Mouse (Mus musculus): ENCODE results near the gene Bend7. TPM values are rescaled to one million over a fixed set of nuclear protein-coding genes. Genes with fewer than 3 reads are reported as not detected.

The Bend7 gene
- total and polyA plus RNA-seq, 3 experiments, result not detected

DNA sequence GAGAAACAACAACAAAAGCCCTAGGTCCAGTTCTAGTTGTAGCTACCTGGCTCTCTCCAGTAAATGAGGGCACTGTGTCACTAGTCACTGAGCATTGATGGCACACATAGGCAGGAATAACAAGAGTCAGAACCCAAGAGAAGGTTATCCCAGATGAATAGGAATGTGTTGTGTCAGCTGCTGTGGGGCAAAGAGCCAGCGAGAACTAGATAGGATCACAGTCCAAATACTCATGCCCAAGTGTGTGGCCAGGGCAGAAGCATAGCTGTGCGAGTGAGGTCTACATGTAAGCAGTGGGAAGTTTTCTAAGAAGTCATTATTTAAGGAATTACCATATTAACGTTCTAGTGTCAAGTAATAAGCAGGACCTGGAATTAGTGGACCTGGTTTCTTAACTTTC lies 37.7 kb upstream of the Bend7 start:
- TF ChIP-seq CHD2 (IDR thresholded peaks at IDR 0.05; ENCODE audit: low read length) (no peak), POLR2AphosphoS2 (IDR thresholded peaks at IDR 0.05; ENCODE audit: low read depth, low read length) (no peak), ZC3H11A (IDR thresholded peaks at IDR 0.05; ENCODE audit: low read depth, low read length) (no peak)
- Histone ChIP-seq H3K4me3 (replicated peaks in 1 of 3; ENCODE audit: low read depth in 2 of 3, low read length in 2 of 3, poor library complexity in 1 of 3) (no peak overlapping the region), H3K9me3 (replicated peaks; ENCODE audit: low read length) (no peaks in the 10 kb centered on the region), H3K4me1 (ENCODE audit: control insufficient read depth in 1 of 2, insufficient read depth in 2 of 2) (no peaks in the 10 kb centered on the region), H3K79me2 (replicated peaks; ENCODE audit: control insufficient read depth, extremely low read depth, insufficient read depth, poor library complexity, severe bottlenecking) (no peaks in the 10 kb centered on the region), H3K27ac (ENCODE audit: insufficient read depth, low read depth) (no peak overlapping the region), H3K27me3 (replicated peaks) (no peaks in the 10 kb centered on the region), H3K9ac (ENCODE audit: insufficient read depth, low read depth) (no peak overlapping the region), H3K4me2 (ENCODE audit: insufficient read depth, low read depth, poor library complexity, severe bottlenecking) (no peak overlapping the region), H3K36me3 (replicated peaks in 1 of 2; ENCODE audit: control insufficient read depth in 1 of 2, insufficient read depth in 1 of 2, low read length in 1 of 2) (no peaks in the 10 kb centered on the region)
- DNase-seq (ENCODE audit: extremely low read depth), result no peak
- dilution Hi-C loops (cut with MboI; ENCODE audit: extremely low pct_ligation_motif_present, extremely low pct_unique_long_range_greater_than_20kb, low sequenced_read_pairs), result no loop called here
- in situ Hi-C loops (cut with MboI; ENCODE audit: low pct_ligation_motif_present, low pct_unique_long_range_greater_than_20kb, low sequenced_read_pairs), result no loop called here

- Histone ChIP-seq H3K4me3 (replicated peaks in 1 of 3; ENCODE audit: low read depth in 2 of 3, low read length in 2 of 3, poor library complexity in 1 of 3) (no peak overlapping the region), H3K79me2 (replicated peaks; ENCODE audit: control insufficient read depth, extremely low read depth, insufficient read depth, poor library complexity, severe bottlenecking) (no peaks in the 10 kb centered on the region), H3K27ac (ENCODE audit: insufficient read depth, low read depth) (no peak overlapping the region), H3K4me2 (ENCODE audit: insufficient read depth, low read depth, poor library complexity, severe bottlenecking) (no peak overlapping the region), H3K4me1 (ENCODE audit: control insufficient read depth in 1 of 2, insufficient read depth in 2 of 2) (no peaks in the 10 kb centered on the region), H3K36me3 (replicated peaks in 1 of 2; ENCODE audit: control insufficient read depth in 1 of 2, insufficient read depth in 1 of 2, low read length in 1 of 2) (no peaks in the 10 kb centered on the region), H3K9ac (ENCODE audit: insufficient read depth, low read depth) (no peak overlapping the region), H3K9me3 (replicated peaks; ENCODE audit: low read length) (no peaks in the 10 kb centered on the region), H3K27me3 (replicated peaks) (no peaks in the 10 kb centered on the region)
- dilution Hi-C loops (cut with MboI; ENCODE audit: extremely low pct_ligation_motif_present, extremely low pct_unique_long_range_greater_than_20kb, low sequenced_read_pairs) (no loop called here), in situ Hi-C loops (cut with MboI; ENCODE audit: low pct_ligation_motif_present, low pct_unique_long_range_greater_than_20kb, low sequenced_read_pairs) (no loop called here)
- peak; percentile 37 for TF ChIP-seq SMC3 (IDR thresholded peaks at IDR 0.05; ENCODE audit: low read depth, low read length)
- TF ChIP-seq HCFC1 (IDR thresholded peaks at IDR 0.05; ENCODE audit: low read depth, low read length), result no peak
- peak; percentile 35 to 58; a peak in 2 of 4 replicates for TF ChIP-seq CTCF (conservative IDR thresholded peaks at IDR 0.05 in 1 of 2, IDR thresholded peaks at IDR 0.05 in 1 of 2; ENCODE audit: low read depth in 2 of 2, low read length in 2 of 2)
- no peak for TF ChIP-seq ZC3H11A (IDR thresholded peaks at IDR 0.05; ENCODE audit: low read depth, low read length)
- peak; percentile 35 for TF ChIP-seq RAD21 (IDR thresholded peaks at IDR 0.05; ENCODE audit: low read depth, low read length)
- no peak for TF ChIP-seq TBP (conservative IDR thresholded peaks at IDR 0.05; ENCODE audit: low read depth, low read length)
- peak; percentile 17 for DNase-seq (ENCODE audit: extremely low read depth)
Measured at GRCm38 (mm10) chr2:4711262-4711661, 6.4 kb upstream of the Bend7 start.

GRCm38 (mm10) chr2:4717081-4717768 lies 406 bp upstream of the Bend7 start:
- Histone ChIP-seq H3K4me2 (ENCODE audit: insufficient read depth, low read depth, poor library complexity, severe bottlenecking) (no peak overlapping the region), H3K4me3 (replicated peaks in 1 of 3; ENCODE audit: low read depth in 2 of 3, low read length in 2 of 3, poor library complexity in 1 of 3) (no peak overlapping the region), H3K9ac (ENCODE audit: insufficient read depth, low read depth) (no peak overlapping the region), H3K4me1 (ENCODE audit: control insufficient read depth in 1 of 2, insufficient read depth in 2 of 2) (0 out of 4 replicates have a peak, but pooled peaks cover 0 to 2% of the 10 kb centered on the region in 2 experiments), H3K36me3 (replicated peaks in 1 of 2; ENCODE audit: control insufficient read depth in 1 of 2, insufficient read depth in 1 of 2, low read length in 1 of 2) (no peaks in the 10 kb centered on the region), H3K27me3 (replicated peaks) (no peaks in the 10 kb centered on the region), H3K27ac (ENCODE audit: insufficient read depth, low read depth) (no peak overlapping the region), H3K9me3 (replicated peaks; ENCODE audit: low read length) (peaks cover 4% of the 10 kb centered on the region), H3K79me2 (replicated peaks; ENCODE audit: control insufficient read depth, extremely low read depth, insufficient read depth, poor library complexity, severe bottlenecking) (no peaks in the 10 kb centered on the region)
- DNase-seq (ENCODE audit: extremely low read depth), result no peak
- dilution Hi-C loops (cut with MboI; ENCODE audit: extremely low pct_ligation_motif_present, extremely low pct_unique_long_range_greater_than_20kb, low sequenced_read_pairs) (no loop called here), in situ Hi-C loops (cut with MboI; ENCODE audit: low pct_ligation_motif_present, low pct_unique_long_range_greater_than_20kb, low sequenced_read_pairs) (no loop called here)
- TF ChIP-seq ZNF384 (IDR thresholded peaks at IDR 0.05; ENCODE audit: low read depth, low read length) (no peak), E2F4 (IDR thresholded peaks at IDR 0.05; ENCODE audit: insufficient replicate concordance, low read depth, low read length) (no peak), RAD21 (IDR thresholded peaks at IDR 0.05; ENCODE audit: low read depth, low read length) (no peak), RCOR1 (conservative IDR thresholded peaks at IDR 0.05; ENCODE audit: low read depth, low read length) (no peak), SMC3 (IDR thresholded peaks at IDR 0.05; ENCODE audit: low read depth, low read length) (no peak), TCF12 (IDR thresholded peaks at IDR 0.05; ENCODE audit: low read depth, low read length) (no peak), POLR2AphosphoS2 (IDR thresholded peaks at IDR 0.05; ENCODE audit: low read depth, low read length) (no peak), NRF1 (IDR thresholded peaks at IDR 0.05; ENCODE audit: low read depth, low read length) (no peak), MAFK (IDR thresholded peaks at IDR 0.05; ENCODE audit: insufficient replicate concordance, low read length) (no peak), JUND (conservative IDR thresholded peaks at IDR 0.05; ENCODE audit: low read depth, low read length) (no peak)
